ENCODE assay signal across 9 mouse cellular contexts in genomic region chr4:133841035-133841434, GRCm38 (mm10). TPM values are rescaled to one million over a fixed set of nuclear protein-coding genes. Genes with fewer than 3 reads are reported as not detected.
DNase-seq lines count a peak whose midpoint lies in the region; ATAC-seq and TF ChIP-seq lines count a peak whose summit lies in the region.
"Had no signal": no experiment of that assay in that cellular context is flagged by ENCODE, and none has a peak within 500 bp of the region (broad histone marks: within the 10 kb centered on the region; RNA-seq: fewer than 3 reads in every experiment).

No protein-coding gene starts in this region.

- ATAC-seq in heart, embryonic 16.5 days (replicated peaks; ENCODE audit: extremely low read depth, insufficient read depth, low FRiP score), result peak; percentile 37

- H3K27me3 ChIP-seq in heart, embryonic 16.5 days (ENCODE audit: control insufficient read depth, insufficient read depth, low read length), result no peaks in the 10 kb centered on the region
- H3K27me3 ChIP-seq in ES-Bruce4 (ENCODE audit: control insufficient read depth, insufficient read depth, low read length, poor library complexity, severe bottlenecking), result no peaks in the 10 kb centered on the region
- no peaks in the 10 kb centered on the region for H3K27me3 ChIP-seq in spleen, adult 2 months (ENCODE audit: control insufficient read depth, insufficient read depth, low read length)

- WGBS in heart, embryonic 16.5 days, result 29% methylated on average over 9 of the region's 9 CpGs
- 4% methylated on average over 9 of the region's 9 CpGs for WGBS in spleen, adult 2 months

- TF ChIP-seq POLR2A in ES-Bruce4 (IDR thresholded peaks at IDR 0.05; ENCODE audit: insufficient read depth, low read length), result no peak
- TF ChIP-seq POLR2A in spleen, adult 2 months (IDR thresholded peaks at IDR 0.05; ENCODE audit: low read depth, low read length), result no peak

- intact Hi-C loops in left cerebral cortex, postnatal 36 days (cut with DNase I), result no loop called here

- H3K9me3 ChIP-seq in heart, embryonic 16.5 days (replicated peaks; ENCODE audit: control insufficient read depth, low read length), result no peaks in the 10 kb centered on the region
- no peaks in the 10 kb centered on the region for H3K9me3 ChIP-seq in ES-Bruce4 (replicated peaks; ENCODE audit: control insufficient read depth, insufficient read depth, low read length, poor library complexity, severe bottlenecking)

- H3K4me3 ChIP-seq in heart, embryonic 16.5 days (ENCODE audit: low read length), result no peak overlapping the region
- no peak overlapping the region for H3K4me3 ChIP-seq in ES-Bruce4 (ENCODE audit: low read depth, low read length)
- H3K4me3 ChIP-seq in spleen, adult 2 months (ENCODE audit: extremely low read depth, insufficient read depth, insufficient read length), result no peak overlapping the region
- no peak overlapping the region for H3K4me3 ChIP-seq in layer of hippocampus, adult 2 months

- H3K4me2 ChIP-seq in heart, embryonic 16.5 days (ENCODE audit: low read depth, low read length), result no peak overlapping the region

- peak; percentile 88 for TF ChIP-seq EP300 in ES-Bruce4 (IDR thresholded peaks at IDR 0.05; ENCODE audit: insufficient read depth, low read depth, low read length)

- no peak overlapping the region for H3K27ac ChIP-seq in heart, embryonic 16.5 days (ENCODE audit: low read length)
- H3K27ac ChIP-seq in ES-Bruce4 (ENCODE audit: insufficient read depth, low read length), result peak overlapping the region; percentile 93
- peak overlapping the region; percentile 89 for H3K27ac ChIP-seq in spleen, adult 2 months (ENCODE audit: insufficient read depth, low read length)
- H3K27ac ChIP-seq in layer of hippocampus, adult 2 months, result no peak overlapping the region
- H3K27ac ChIP-seq: kidney, postnatal 0 days had no signal

- no peaks in the 10 kb centered on the region for H3K4me1 ChIP-seq in heart, embryonic 16.5 days (ENCODE audit: control insufficient read depth, insufficient read depth, low read length)
- H3K4me1 ChIP-seq in ES-Bruce4 (ENCODE audit: control insufficient read depth, insufficient read depth, low read length), result peaks cover 3% of the 10 kb centered on the region
- peaks cover 25% of the 10 kb centered on the region; the same call in 1 of the 2 replicates for H3K4me1 ChIP-seq in spleen, adult 2 months (ENCODE audit: control insufficient read depth, insufficient read depth, insufficient read length)

- no peak for TF ChIP-seq CTCF in ES-Bruce4 (IDR thresholded peaks at IDR 0.05; ENCODE audit: low read depth, low read length)
- TF ChIP-seq CTCF in spleen, adult 2 months (IDR thresholded peaks at IDR 0.05; ENCODE audit: extremely low read depth, insufficient read depth, insufficient read length, insufficient replicate concordance), result no peak
- TF ChIP-seq CTCF in layer of hippocampus, adult 2 months (conservative IDR thresholded peaks at IDR 0.05), result no peak

- H3K9ac ChIP-seq in heart, embryonic 16.5 days (ENCODE audit: low read length), result no peak overlapping the region
- peak overlapping the region; percentile 46 for H3K9ac ChIP-seq in ES-Bruce4 (ENCODE audit: low read depth, poor library complexity, severe bottlenecking)

- no peaks in the 10 kb centered on the region for H3K36me3 ChIP-seq in heart, embryonic 16.5 days (ENCODE audit: control insufficient read depth, insufficient read depth)
- no peaks in the 10 kb centered on the region for H3K36me3 ChIP-seq in ES-Bruce4 (ENCODE audit: control insufficient read depth, insufficient read depth, low read length, poor library complexity, severe bottlenecking)
- no peaks in the 10 kb centered on the region for H3K36me3 ChIP-seq in spleen, adult 2 months (ENCODE audit: control insufficient read depth, insufficient read depth, low read length)

- DNase-seq in heart, adult 8-10 months (ENCODE audit: low spot score), result no peak
- peak; percentile 28 to 58 for DNase-seq in left cerebral cortex, postnatal 36 days (ENCODE audit: low spot score in 2 of 2)
- DNase-seq in spleen, adult 2 months (ENCODE audit: low read depth in 1 of 2, low spot score in 2 of 2), result peak; percentile 85 to 86
- DNase-seq in layer of hippocampus, adult 2 months (ENCODE audit: low spot score in 2 of 2), result no peak
- no peak for DNase-seq in kidney, postnatal 25 days
- DNase-seq in cerebellum, adult 9-11 months, result no peak

RNA-seq across cellular contexts. Expression of gene Rps6ka1, which starts 46.6 kb away (rescaled TPM):
- polyA plus RNA-seq in heart, embryonic 16.5 days (2015; fragmentation: Nextera tagmentation; extraction: Ambion mirVana), result 18.7 and 19.7 TPM in 2 replicates
- 1 to 10 TPM; 4.0 to 6.5 (median 4.7) TPM for total RNA-seq in heart, adult 8-10 months (2022)
- polyA plus RNA-seq in ES-Bruce4 (2011; ENCODE audit: insufficient read depth, insufficient read length, low read depth, missing spikeins), result 73.2 and 86.4 TPM in 2 replicates
- 10 to 100 TPM in 1 of 2 experiments, 1 to 10 TPM in 1; 9.9 to 13.6 TPM for total RNA-seq in left cerebral cortex, postnatal 36 days (2021)
- polyA plus RNA-seq in spleen, adult 2 months (2012; rRNA removed), result 76.6 and 98.9 TPM in 2 replicates
- total RNA-seq in layer of hippocampus, adult 2 months (2021), result 10 to 100 TPM in 1 of 2 experiments, 1 to 10 TPM in 1; 8.6 to 11.9 TPM

Comparison
In these comparisons a context has a peak if more than half of its experiments do, and no peak if none do; other contexts are left out.
1. H3K27ac ChIP-seq: peak in ES-Bruce4 (single experiment) and spleen, adult 2 months (single experiment); none in heart, embryonic 16.5 days (single experiment) and layer of hippocampus, adult 2 months (single experiment).
2. DNase-seq: peak in left cerebral cortex, postnatal 36 days (2 of 2) and spleen, adult 2 months (2 of 2); none in heart, adult 8-10 months (single experiment), layer of hippocampus, adult 2 months (0 of 2), kidney, postnatal 25 days (0 of 2) and cerebellum, adult 9-11 months (single experiment).